Mouse (Mus musculus) frontal cortex, postnatal 36 days (tissue): ENCODE measurements at regions not wholly inside any gene's neighbourhood (a gene's known extent, or its start where the extent isn't known, plus 50 kb on each side); places are given as distances from the start of the nearest gene placed in this dataset.
A peak's percentile ranks its signal among the peaks of the same experiment; 100 is the strongest.

Experiments
- DNase-seq, 2 experiments: peaks; one replicate each; pipeline ENCODE4 v3.0.0; 2022; ENCODE audit warnings: low spot score in 2 of 2

DNA sequence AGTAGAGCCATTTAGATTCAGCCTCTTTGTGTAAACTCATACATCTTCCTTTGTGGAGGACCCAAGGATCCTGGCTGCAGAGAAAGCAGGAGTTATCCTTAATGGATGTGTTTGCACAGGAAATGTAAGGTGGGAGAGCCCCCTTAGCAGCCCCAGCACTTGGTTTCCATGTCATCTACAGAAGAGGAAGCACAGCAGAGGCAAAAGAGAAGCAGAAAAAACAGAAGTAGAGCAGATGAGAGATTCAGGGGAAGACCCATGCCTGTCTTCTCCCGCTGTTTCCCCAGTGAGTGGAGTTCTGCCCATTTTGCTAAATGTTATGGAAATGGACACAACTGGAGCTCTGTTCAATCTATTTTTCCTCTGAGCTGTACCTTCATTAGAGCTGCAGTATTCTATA lies 57.8 kb upstream of the Dgkh start:
- DNase-seq, result no peak

DNA sequence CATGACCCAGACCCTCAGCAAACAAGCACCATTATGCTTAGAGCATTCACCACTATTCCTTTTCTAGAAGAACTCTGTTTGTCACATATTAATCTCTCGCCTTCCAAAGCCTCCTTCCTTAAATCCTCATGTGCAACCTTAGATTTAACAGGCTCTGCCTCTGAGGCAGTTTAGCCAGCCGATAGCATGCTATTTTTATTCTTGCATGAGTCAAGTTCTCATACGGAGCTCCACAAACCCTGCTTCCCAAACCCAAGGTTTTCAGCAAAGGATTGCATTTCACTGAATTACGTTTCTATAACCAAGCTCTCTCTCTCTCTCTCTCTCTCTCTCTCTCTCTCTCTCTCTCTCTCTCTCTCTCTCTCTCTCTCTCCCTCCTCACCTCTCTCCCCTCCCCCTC lies 52.1 kb upstream of the Vwa8 start:
- peak; percentile 13 to 19 for DNase-seq

- DNase-seq, result no peak
These were observed 50.4 kb upstream of the Vwa8 start for GRCm38 (mm10) chr14:78798478-78798877.
